ENCODE assay signal across 8 mouse cellular contexts in genomic region chr2:165201761-165202751, GRCm38 (mm10). TPM values are rescaled to one million over a fixed set of nuclear protein-coding genes. Genes with fewer than 3 reads are reported as not detected.
A peak's percentile ranks its signal among the peaks of the same experiment; 100 is the strongest.
DNase-seq lines count a peak whose midpoint lies in the region; ATAC-seq and TF ChIP-seq lines count a peak whose summit lies in the region.

No protein-coding gene starts in this region.

- H3K27ac ChIP-seq in liver, embryonic 11.5 days (ENCODE audit: low read depth, low read length) = no peak overlapping the region
- H3K27ac ChIP-seq in neural tube, embryonic 14.5 days (ENCODE audit: low read depth, low read length) = no peak overlapping the region
- no peak overlapping the region for H3K27ac ChIP-seq in thymus, adult 2 months (ENCODE audit: control insufficient read depth, insufficient read depth, low read length)

- H3K4me2 ChIP-seq in liver, embryonic 11.5 days = peak overlapping the region; percentile 47
- peak overlapping the region; percentile 46 for H3K4me2 ChIP-seq in neural tube, embryonic 14.5 days (ENCODE audit: low read depth, low read length)

- no peak for DNase-seq in liver, embryonic 11.5 days (ENCODE audit: low spot score)
- DNase-seq in liver = no peak
- peak; percentile 76 for DNase-seq in embryo, embryonic 10 days (ENCODE audit: low spot score)
- DNase-seq in heart, postnatal 4 days = peak; percentile 29
- DNase-seq in left cerebral cortex, postnatal 25 days (ENCODE audit: low spot score in 2 of 2) = peak; percentile 75 to 88
- no peak for DNase-seq in thymus, adult 2 months

- H3K36me3 ChIP-seq in liver, embryonic 11.5 days (ENCODE audit: control insufficient read depth, insufficient read depth, low read length) = no peaks in the 10 kb centered on the region
- no peaks in the 10 kb centered on the region for H3K36me3 ChIP-seq in neural tube, embryonic 14.5 days (ENCODE audit: control insufficient read depth, insufficient read depth, low read length)
- no peaks in the 10 kb centered on the region for H3K36me3 ChIP-seq in thymus, adult 2 months (ENCODE audit: control insufficient read depth, insufficient read depth, low read length)

- no peak for TF ChIP-seq CTCF in thymus, adult 2 months (IDR thresholded peaks at IDR 0.05; ENCODE audit: borderline replicate concordance, control insufficient read depth, extremely low read depth, insufficient read depth, low read length, poor library complexity)

- no peaks in the 10 kb centered on the region for H3K4me1 ChIP-seq in liver, embryonic 11.5 days (replicated peaks; ENCODE audit: control insufficient read depth, insufficient read depth, low read length)
- H3K4me1 ChIP-seq in neural tube, embryonic 14.5 days (ENCODE audit: control insufficient read depth, insufficient read depth, low read length) = peaks cover 29% of the 10 kb centered on the region
- H3K4me1 ChIP-seq in thymus, adult 2 months (replicated peaks; ENCODE audit: control insufficient read depth, insufficient read depth, low read length) = no peaks in the 10 kb centered on the region

- no peak for TF ChIP-seq POLR2A in thymus, adult 2 months (IDR thresholded peaks at IDR 0.05; ENCODE audit: control insufficient read depth, extremely low read depth, insufficient read depth, low read length, poor library complexity)

- intact Hi-C loops in left cerebral cortex, postnatal 25 days (cut with DNase I) = no loop called here

- ATAC-seq in liver, embryonic 11.5 days (replicated peaks; ENCODE audit: low FRiP score) = no peak
- peak; percentile 53; the same call in 1 of the 2 replicates for ATAC-seq in neural tube, embryonic 14.5 days (ENCODE audit: low read depth)
- ATAC-seq in activated CD4-positive, CD25-positive, alpha-beta regulatory T cell, adult 4 months = no peak

- H3K27me3 ChIP-seq in liver, embryonic 11.5 days (replicated peaks; ENCODE audit: control insufficient read depth, insufficient read depth, low read length) = peaks cover 41% of the 10 kb centered on the region
- H3K27me3 ChIP-seq in neural tube, embryonic 14.5 days (ENCODE audit: control insufficient read depth, insufficient read depth, low read length) = no peaks in the 10 kb centered on the region; the same call in 1 of the 2 replicates
- no peaks in the 10 kb centered on the region; the same call in 1 of the 2 replicates for H3K27me3 ChIP-seq in thymus, adult 2 months (ENCODE audit: control insufficient read depth, insufficient read depth, low read length)

- H3K9ac ChIP-seq in liver, embryonic 11.5 days (ENCODE audit: low read depth, low read length) = no peak overlapping the region
- peak overlapping the region; percentile 25; the same call in 1 of the 2 replicates for H3K9ac ChIP-seq in neural tube, embryonic 14.5 days (replicated peaks; ENCODE audit: low read depth, low read length)

- H3K4me3 ChIP-seq in liver, embryonic 11.5 days (ENCODE audit: low read depth, low read length) = peak overlapping the region; percentile 25; the same call in 1 of the 2 replicates
- H3K4me3 ChIP-seq in neural tube, embryonic 14.5 days (ENCODE audit: low read depth, low read length) = peak overlapping the region; percentile 4; the same call in 1 of the 2 replicates
- no peak overlapping the region for H3K4me3 ChIP-seq in thymus, adult 2 months (ENCODE audit: control insufficient read depth, insufficient read depth, low read length)

- 7% methylated on average over 28 of the region's 28 CpGs for WGBS in liver, embryonic 11.5 days
- 4% methylated on average over 28 of the region's 28 CpGs for WGBS in neural tube, embryonic 14.5 days
- WGBS in thymus, adult 2 months = 12% methylated on average over 28 of the region's 28 CpGs

- H3K9me3 ChIP-seq in liver, embryonic 11.5 days (ENCODE audit: control insufficient read depth, low read length) = no peaks in the 10 kb centered on the region
- H3K9me3 ChIP-seq in neural tube, embryonic 14.5 days (ENCODE audit: control insufficient read depth, low read length) = no peaks in the 10 kb centered on the region

RNA-seq across cellular contexts. Expression of gene Cdh22, which starts 32.6 kb away (rescaled TPM):
- polyA plus RNA-seq in liver, embryonic 11.5 days (2014; fragmentation: Nextera tagmentation; extraction: Ambion mirVana) = 0.11 and 0.17 TPM in 2 replicates
- total RNA-seq in heart, postnatal 4 days (2021) = under 1 TPM; 0.24 to 0.27 TPM
- total RNA-seq in left cerebral cortex, postnatal 25 days (2021) = 10 to 100 TPM; 53.9 to 54.7 TPM
- polyA plus RNA-seq in neural tube, embryonic 14.5 days (2014; fragmentation: Nextera tagmentation; extraction: Ambion mirVana) = 9.0 and 10.5 TPM in 2 replicates
- not detected for polyA plus RNA-seq in activated CD4-positive, CD25-positive, alpha-beta regulatory T cell, adult 4 months (2017; shearing (Covaris generic))
- 1.2 and 1.3 TPM in 2 replicates for polyA plus RNA-seq in thymus, adult 2 months (2012; rRNA removed)

Comparison
In these comparisons a context has a peak if more than half of its experiments do, and no peak if none do; other contexts are left out.
1. DNase-seq: peak in embryo, embryonic 10 days (single experiment), heart, postnatal 4 days (single experiment) and left cerebral cortex, postnatal 25 days (2 of 2); none in liver, embryonic 11.5 days (single experiment), liver (single experiment) and thymus, adult 2 months (single experiment).